Mouse (Mus musculus): ENCODE results near the gene Nedd9. TPM values are rescaled to one million over a fixed set of nuclear protein-coding genes. Genes with fewer than 3 reads are reported as not detected.
A peak's percentile ranks its signal among the peaks of the same experiment; 100 is the strongest.
"Not testable (repeated sequence)": the region's sequence is repeated elsewhere in the genome, so short reads cannot be mapped to it uniquely, and the experiment has no call there.

The Nedd9 gene
- total RNA-seq, 2 experiments from 2014 or later: 6.4 to 17.0 TPM

DNA sequence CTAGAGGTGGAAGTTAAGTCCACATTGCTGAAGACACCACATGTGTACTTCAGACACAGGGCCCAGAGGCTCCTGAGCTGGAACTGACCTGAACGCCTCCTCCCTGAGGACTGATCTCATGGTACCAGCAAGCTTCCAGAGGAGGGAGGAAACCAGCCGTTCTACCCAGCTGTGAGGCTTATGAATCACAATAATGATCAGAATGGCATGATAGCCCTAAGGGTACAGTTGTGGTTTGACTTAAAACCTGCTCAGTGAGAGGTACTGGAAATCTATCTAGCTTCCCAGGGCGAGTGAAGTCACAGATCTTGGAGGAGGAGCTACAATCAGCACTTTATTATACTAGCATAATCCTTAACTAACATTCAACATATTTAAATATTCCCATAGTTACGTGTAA is 201.7 kb downstream of the Nedd9 start:
- ATAC-seq (replicated peaks; ENCODE audit: low FRiP score, low TSS enrichment, poor library complexity, severe bottlenecking): no peak

DNA sequence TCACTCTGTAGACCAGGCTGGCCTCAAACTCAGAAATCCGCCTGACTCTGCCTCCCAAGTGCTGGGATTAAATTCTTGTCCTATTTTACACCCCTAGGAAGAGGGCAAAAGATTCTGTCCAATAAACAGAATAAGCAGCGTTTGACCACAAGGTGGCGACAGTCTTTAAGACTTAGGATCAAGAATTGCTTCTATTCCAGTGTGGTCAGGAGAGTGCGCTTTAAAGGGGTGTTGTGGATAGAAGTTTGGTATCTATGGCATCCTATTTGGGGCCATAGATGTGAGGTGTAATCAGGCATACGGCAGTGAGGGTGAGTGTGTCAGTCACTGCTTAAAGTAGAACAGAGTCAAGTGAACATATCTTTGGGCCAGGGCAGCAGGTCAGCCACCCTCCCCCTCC is 203.9 kb downstream of the Nedd9 start:
- ATAC-seq (replicated peaks; ENCODE audit: low FRiP score, low TSS enrichment, poor library complexity, severe bottlenecking): peak; percentile 73

DNA sequence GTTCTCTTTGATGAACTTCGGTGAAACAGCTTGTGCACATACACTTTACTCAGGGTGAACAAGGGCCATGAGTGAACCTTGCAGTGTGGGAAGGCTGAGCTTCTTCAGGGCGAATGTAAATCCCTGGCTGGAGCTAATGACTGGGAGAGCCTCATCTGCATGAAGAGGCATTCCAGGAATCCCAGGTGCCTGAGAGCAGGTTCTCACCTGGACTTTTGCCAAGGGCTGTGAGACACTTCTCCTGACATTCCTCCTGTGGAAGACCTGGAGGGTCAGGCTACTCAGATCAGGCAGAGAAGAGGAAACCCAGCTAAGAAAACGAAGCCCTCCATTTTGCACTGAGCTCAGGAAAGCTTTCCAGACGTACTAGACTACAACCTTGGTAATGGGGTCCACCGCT is 206.5 kb downstream of the Nedd9 start:
- no peak for ATAC-seq (replicated peaks; ENCODE audit: low FRiP score, low TSS enrichment, poor library complexity, severe bottlenecking)

DNA sequence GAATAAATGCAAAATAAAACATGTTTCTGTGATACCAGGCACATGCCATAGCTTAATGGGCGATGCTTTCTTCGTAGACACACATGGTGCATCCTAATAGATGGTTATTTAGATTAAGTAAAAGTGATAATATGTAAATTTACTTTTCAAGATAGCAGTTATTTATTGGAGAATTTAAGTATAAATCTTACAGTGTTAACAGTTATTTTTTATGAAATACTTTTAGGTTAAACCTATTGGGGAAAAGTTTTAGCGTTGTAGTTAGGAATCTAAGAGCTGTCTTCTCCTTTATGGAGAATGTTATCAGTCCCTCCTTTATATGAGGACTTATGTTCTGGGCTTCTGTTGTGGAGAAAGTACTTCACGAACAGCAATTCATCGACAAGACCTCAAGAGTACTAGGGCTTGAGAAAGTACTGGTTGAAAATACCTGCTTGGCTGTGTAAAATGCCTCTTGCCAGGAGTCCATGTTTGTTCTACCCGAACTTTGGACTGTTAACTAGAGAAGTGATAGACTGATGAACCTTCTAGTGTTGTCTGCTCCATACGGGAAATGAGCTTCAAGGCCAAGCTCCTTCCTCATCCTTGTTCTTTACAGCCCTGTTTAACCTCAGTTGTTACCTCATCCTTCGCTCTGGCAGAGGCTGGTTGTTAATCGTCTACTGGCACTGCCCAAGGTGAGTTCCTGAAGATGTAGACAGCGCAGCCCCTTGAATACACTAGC is 213.1 kb downstream of the Nedd9 start, which contains the start of gene Gm17364:
Gm17364 (minus strand) TSS at position 51 of the 724 bp plus-strand sequence.
- no peak for ATAC-seq (replicated peaks; ENCODE audit: low FRiP score, low TSS enrichment, poor library complexity, severe bottlenecking)

DNA sequence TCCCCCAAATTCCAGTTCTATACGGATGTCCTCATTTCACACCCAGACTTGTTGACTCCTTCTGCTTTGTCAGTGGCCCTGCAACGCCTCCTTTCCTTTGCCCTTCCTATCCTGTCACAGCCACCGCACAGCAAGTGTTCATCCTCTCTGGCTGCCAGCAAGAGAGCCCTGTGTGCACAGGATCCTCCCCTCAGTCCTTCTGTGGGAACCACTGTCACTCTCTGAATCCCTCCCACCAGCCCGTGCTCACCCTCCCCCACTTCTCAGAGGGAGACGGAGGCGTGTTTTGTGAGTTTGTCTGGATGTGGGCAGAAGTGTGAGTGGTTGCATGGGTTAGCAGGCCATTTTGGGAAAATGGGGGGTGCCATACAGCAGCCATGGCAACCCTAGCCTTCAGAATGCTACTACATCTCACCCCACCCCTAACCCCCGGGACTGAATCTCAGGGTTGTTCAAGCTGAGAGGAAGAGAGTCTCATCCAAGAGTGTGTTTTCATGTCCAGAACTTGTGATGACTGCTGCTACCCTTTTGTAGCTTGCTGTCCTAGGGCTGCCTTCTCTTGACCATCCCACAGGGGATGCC is 219.2 kb downstream of the Nedd9 start:
- no peak for ATAC-seq (replicated peaks; ENCODE audit: low FRiP score, low TSS enrichment, poor library complexity, severe bottlenecking)

DNA sequence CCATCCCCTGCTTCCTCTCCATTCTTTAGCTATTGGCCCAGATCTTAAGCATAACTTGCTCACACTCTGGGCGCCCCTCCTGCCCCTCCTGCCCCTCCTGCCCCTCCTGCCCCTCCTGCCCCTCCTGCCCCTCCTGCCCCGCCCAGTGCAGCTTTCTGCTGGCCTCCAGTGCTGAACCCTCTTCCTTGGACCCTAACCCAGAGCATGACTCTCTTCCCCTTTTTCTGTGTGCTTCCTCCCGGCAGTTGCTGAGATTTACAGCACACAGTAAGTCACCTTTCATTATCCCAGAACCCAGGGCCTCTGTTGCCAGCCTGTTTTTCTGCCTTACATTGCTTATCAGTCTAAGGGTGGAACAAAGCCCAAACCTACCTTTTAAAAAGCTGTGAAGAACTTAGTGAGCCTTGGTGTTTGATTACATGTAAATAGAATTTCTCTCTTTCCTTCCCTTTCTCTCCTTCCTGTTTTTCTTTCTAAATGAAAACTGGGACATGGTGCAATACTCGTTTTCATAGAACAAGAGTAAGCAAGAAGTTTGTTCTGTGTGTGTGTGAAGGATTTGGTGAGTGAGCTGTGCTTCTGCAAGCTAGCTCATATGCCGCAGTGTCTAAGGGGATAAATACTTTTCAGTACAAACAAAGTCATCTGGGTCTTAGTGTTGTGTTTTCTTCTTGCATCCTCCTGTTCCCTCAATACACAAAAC is 223.7 kb downstream of the Nedd9 start:
- no peak for ATAC-seq (replicated peaks; ENCODE audit: low FRiP score, low TSS enrichment, poor library complexity, severe bottlenecking)

DNA sequence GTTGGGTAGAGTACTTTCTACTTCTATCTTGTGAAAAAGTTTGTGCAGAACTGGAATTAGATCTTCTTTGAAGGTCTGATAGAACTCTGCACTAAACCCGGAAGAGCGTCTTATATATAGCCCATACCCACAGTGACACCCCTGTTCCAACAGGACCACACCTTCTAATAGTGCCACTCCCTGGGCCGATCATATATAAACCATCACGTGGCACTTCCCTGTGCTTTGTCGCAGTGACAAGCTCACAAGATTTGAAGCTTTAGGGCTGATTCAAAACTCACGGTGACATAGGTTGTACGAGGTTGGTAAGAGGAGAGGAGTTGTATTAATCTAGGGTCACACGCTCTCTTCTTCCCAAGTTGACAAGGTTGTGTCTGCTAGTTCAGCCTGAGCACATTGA is 225.5 kb downstream of the Nedd9 start:
- not testable (repeated sequence) for ATAC-seq (replicated peaks; ENCODE audit: low FRiP score, low TSS enrichment, poor library complexity, severe bottlenecking)

Other genes with a start within 250 kb of the Nedd9 start
- 24.5 and 26.4 TPM in 2 replicates for gene Smim13, start 237.5 kb downstream of the Nedd9 start, total RNA-seq (2014; fragmentation: Nextera tagmentation)
- 23.5 and 28.6 TPM in 2 replicates for gene Smim13, start 237.5 kb downstream of the Nedd9 start, total RNA-seq (2017)
- gene Gm17364, start 213.4 kb downstream of the Nedd9 start, total RNA-seq (2014; fragmentation: Nextera tagmentation): not detected in 2 replicates
- not detected in 2 replicates for gene Gm17364, start 213.4 kb downstream of the Nedd9 start, total RNA-seq (2017)
- 10.9 and 16.2 TPM in 2 replicates for gene Tmem170b, start 118.5 kb upstream of the Nedd9 start, total RNA-seq (2014; fragmentation: Nextera tagmentation)
- gene Tmem170b, start 118.5 kb upstream of the Nedd9 start, total RNA-seq (2017): 10.0 and 10.3 TPM in 2 replicates